Mouse (Mus musculus) stomach, postnatal 0 days (tissue): ENCODE measurements around the gene Ildr1.

ENCODE experiments used
- CTCF ChIP-seq: IDR thresholded peaks from 2 replicates; pipeline ENCODE4 v1.5.1; 2016; ENCODE audit warnings: antibody characterized with exemption, low read depth, mild to moderate bottlenecking, moderate library complexity
- EP300 ChIP-seq: optimal IDR thresholded peaks from 2 replicates; pipeline ENCODE3; 2016; ENCODE audit warnings: antibody characterized with exemption

DNA sequence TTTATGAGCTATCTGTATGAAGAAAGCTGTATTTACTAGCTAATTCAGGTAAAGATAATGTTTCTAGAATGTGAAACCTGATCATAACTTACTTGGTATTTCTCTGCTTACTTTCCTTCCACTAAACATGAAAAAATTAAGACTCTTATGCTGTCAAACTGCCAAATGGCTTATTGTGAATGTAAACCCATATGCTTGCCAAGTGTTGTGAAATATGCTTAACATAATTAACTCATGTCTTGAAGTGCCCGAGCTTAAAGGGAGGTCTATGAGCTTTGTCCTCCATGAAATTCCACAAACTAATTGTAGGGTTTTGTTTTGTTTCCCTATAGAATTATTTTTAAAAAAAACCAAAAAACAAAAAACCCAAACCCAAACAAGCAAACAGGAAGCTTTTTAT lies 40.0 kb downstream of the Ildr1 start:
- TF ChIP-seq CTCF (no peak), EP300 (no peak)
